Mouse (Mus musculus): Measurements from ENCODE around the gene Cfap54. TPM values are rescaled to one million over a fixed set of nuclear protein-coding genes. Genes with fewer than 3 reads are reported as not detected.

The Cfap54 gene
- not detected for total RNA-seq (2023)

GRCm38 (mm10) chr10:93081133-93081779, at the start of gene Cfap54:
Gene Cfap54 (minus strand): TSS chr10:93081618.

Other genes starting within 250 kb of the Cfap54 start
- gene Cdk17, start 79.3 kb upstream of the Cfap54 start, total RNA-seq (2023), result 10 to 100 TPM; 71.9 to 80.2 TPM
- gene Elk3, start 229.5 kb upstream of the Cfap54 start, total RNA-seq (2023), result 10 to 100 TPM; 59.2 to 79.5 TPM